Mouse (Mus musculus) G1E (cell line): Measurements from ENCODE around the gene Cmpk1. TPM values are rescaled to one million over a fixed set of nuclear protein-coding genes. Genes with fewer than 3 reads are reported as not detected.

ENCODE experiments used
- ATAC-seq: 2 replicates; pipeline ENCODE4 v1.8.0; 2016; ENCODE audit warnings: mild to moderate bottlenecking; ENCODE audit not compliant: insufficient number of reproducible peaks, poor library complexity, low FRiP score, severe bottlenecking; ENCODE audit errors: extremely low read depth
- DNase-seq: peaks from one replicate; pipeline ENCODE4 v3.0.0; 2012; ENCODE audit warnings: low spot score
- H3K27me3 ChIP-seq: 2 replicates; pipeline ENCODE4 v1.6.1; 2012; ENCODE audit warnings: mild to moderate bottlenecking, low read length, inconsistent platforms; ENCODE audit not compliant: insufficient read depth
- H3K36me3 ChIP-seq: replicated peaks from 2 replicates; pipeline ENCODE3; 2012; ENCODE audit warnings: mild to moderate bottlenecking, inconsistent platforms
- H3K4me1 ChIP-seq: 2 replicates; pipeline ENCODE4 v1.6.1; 2012; ENCODE audit warnings: low read depth, low read length, inconsistent platforms, mixed read lengths; ENCODE audit not compliant: insufficient read depth
- H3K4me3 ChIP-seq: 2 replicates; pipeline ENCODE4 v1.5.1; 2012; ENCODE audit warnings: low read depth, mild to moderate bottlenecking, inconsistent platforms, low read length, moderate library complexity, mixed read lengths
- H3K9me3 ChIP-seq: replicated peaks from 2 replicates; pipeline ENCODE4 v1.6.1; 2012; ENCODE audit warnings: inconsistent platforms
- CTCF ChIP-seq: IDR thresholded peaks from 2 replicates; pipeline ENCODE4 v1.5.1; 2012; ENCODE audit warnings: low read depth, low read length, inconsistent platforms, mixed read lengths
- GATA1 ChIP-seq: IDR thresholded peaks from 2 replicates; pipeline ENCODE4 v1.6.1; 2012; ENCODE audit warnings: borderline replicate concordance, low read length, inconsistent platforms, mixed read lengths
- GATA2 ChIP-seq: IDR thresholded peaks from 2 replicates; pipeline ENCODE4 v1.6.1; 2012; ENCODE audit warnings: low read depth, low read length, inconsistent platforms, borderline replicate concordance
- POLR2AphosphoS5 ChIP-seq: IDR thresholded peaks from 2 replicates; pipeline ENCODE4 v1.6.1; 2012; ENCODE audit warnings: low read depth, low read length, inconsistent platforms; ENCODE audit not compliant: insufficient replicate concordance
- TAL1 ChIP-seq: conservative IDR thresholded peaks from 2 replicates; pipeline ENCODE4 v1.6.1; 2012; ENCODE audit warnings: low read depth, low read length, inconsistent platforms, mixed read lengths
- polyA plus RNA-seq: library from polyadenylated mRNA; stranded (reverse); fragments of >175 nt; gene quantifications from 2 replicates; pipeline ENCODE4 v1.2.3, GENCODE M21; 2012
- total RNA-seq, 2 experiments: library from RNA; stranded (forward) in 1 of 2; stranded (reverse) in 1 of 2; fragments of 200-1000 nt in 1 of 2; fragments of >200 nt in 1 of 2; fragmentation: Nextera tagmentation in 1 of 2; gene quantifications; 2 replicates each; pipeline ENCODE4 v1.2.3; 2014 to 2017

Gene Cmpk1
- total and polyA plus RNA-seq, 3 experiments: 39.9 to 132 (median 47.3) TPM

DNA sequence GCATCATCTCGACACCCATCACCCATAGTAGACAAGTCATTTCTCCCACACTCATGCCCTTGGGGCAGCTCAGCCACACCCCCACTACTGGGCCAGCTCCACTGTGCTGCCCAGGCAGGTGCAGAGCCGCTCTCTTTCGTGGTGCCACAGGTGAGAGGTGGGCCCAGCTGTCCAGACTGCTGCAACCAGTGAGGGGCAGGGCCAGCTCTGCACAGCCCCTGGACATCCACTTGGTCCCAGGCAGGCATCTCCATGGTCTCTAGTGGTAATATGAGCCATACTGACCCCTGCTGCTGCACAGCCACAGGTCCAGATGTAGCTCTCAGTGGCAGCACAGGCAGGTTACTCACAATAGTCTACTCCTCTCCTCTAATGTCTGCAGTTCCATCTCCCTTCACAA, 33.9 kb downstream of the Cmpk1 start:
- Histone ChIP-seq H3K4me3 (no peak overlapping the region), H3K27me3 (peaks cover 12% of the 10 kb centered on the region), H3K36me3 (peaks cover 5% of the 10 kb centered on the region), H3K4me1 (no peaks in the 10 kb centered on the region), H3K9me3 (no peaks in the 10 kb centered on the region)
- ATAC-seq (no peak), DNase-seq (no peak)
- no peak for TF ChIP-seq GATA1
- no peak for TF ChIP-seq POLR2AphosphoS5
- TF ChIP-seq GATA2: no peak
- no peak for TF ChIP-seq CTCF
- no peak for TF ChIP-seq TAL1

DNA sequence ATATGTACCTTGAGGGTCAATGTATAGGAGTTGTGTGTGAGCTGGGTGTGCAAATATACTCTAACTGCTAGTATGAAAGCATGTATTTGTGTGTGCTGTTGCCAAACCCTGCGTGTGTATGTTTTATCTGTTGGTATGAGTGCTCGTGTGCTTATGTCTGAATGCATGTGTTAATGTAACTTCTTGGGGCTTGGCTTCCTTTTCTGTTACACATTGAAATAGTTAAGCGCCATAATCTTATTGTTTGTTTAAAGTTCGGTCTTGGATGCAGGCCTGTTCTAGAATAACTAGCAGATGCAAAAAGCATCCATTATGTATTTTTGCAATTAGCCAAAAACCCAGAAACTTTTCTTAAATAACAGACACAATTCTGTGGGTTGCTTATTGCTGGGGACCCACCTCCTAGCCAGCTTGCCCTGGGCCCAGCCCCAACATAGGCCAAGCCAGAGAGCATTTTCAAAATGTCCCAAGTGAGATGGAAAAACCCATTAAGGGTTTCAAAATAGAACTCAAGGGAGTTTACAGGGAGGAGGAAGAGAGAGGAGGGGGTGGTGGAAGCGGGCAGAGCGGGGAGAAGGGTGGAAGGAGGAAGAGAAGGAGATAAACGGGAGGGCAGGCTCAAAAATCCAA, 39.1 kb downstream of the Cmpk1 start:
- Histone ChIP-seq H3K36me3 (no peaks in the 10 kb centered on the region), H3K4me1 (peaks cover 10% of the 10 kb centered on the region), H3K9me3 (no peaks in the 10 kb centered on the region), H3K27me3 (peaks cover 23% of the 10 kb centered on the region), H3K4me3 (no peak overlapping the region)
- ATAC-seq (no peak), DNase-seq (no peak)
- TF ChIP-seq CTCF (no peak), GATA1 (no peak), TAL1 (no peak), GATA2 (no peak), POLR2AphosphoS5 (no peak)

- ATAC-seq: peak; percentile 78
Observed at GRCm38 (mm10) chr4:114947395-114947794, 39.6 kb downstream of the Cmpk1 start.

DNA sequence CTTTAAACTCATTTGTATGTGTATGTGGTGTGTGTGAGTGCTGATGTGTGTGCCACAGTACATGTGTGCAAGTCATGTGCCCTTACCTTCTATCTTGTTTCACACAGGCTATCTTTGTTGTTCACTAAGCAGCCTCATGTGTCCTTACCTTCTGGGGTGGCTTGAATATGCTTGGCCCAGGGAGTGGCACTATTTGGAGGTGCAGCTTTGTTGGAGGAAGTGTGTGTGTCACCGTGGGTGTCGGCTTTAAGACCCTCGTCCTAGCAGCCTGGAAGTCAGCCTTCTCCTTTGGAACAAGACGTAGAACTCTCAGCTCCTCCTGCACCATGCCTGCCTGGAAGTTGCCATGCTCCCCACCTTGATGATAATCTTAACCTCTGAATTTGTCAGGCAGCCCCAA, 40.6 kb downstream of the Cmpk1 start:
- Histone ChIP-seq H3K27me3 (peaks cover 23% of the 10 kb centered on the region), H3K4me3 (no peak overlapping the region), H3K36me3 (no peaks in the 10 kb centered on the region), H3K4me1 (peaks cover 10% of the 10 kb centered on the region), H3K9me3 (no peaks in the 10 kb centered on the region)
- TF ChIP-seq POLR2AphosphoS5 (no peak), GATA2 (no peak), TAL1 (no peak), CTCF (no peak), GATA1 (no peak)
- DNase-seq (no peak), ATAC-seq (no peak)

More at GRCm38 (mm10) chr4:114947395-114947794, 39.6 kb downstream of the Cmpk1 start:
- no peaks in the 10 kb centered on the region for H3K9me3 ChIP-seq
- no peak overlapping the region for H3K4me3 ChIP-seq
- peak; percentile 41 for DNase-seq
- no peaks in the 10 kb centered on the region for H3K36me3 ChIP-seq
- TF ChIP-seq GATA1: no peak
- no peak for TF ChIP-seq GATA2
- TF ChIP-seq CTCF: peak; percentile 81
- no peak for TF ChIP-seq POLR2AphosphoS5
- no peak for TF ChIP-seq TAL1
- H3K27me3 ChIP-seq: peaks cover 23% of the 10 kb centered on the region
- peaks cover 10% of the 10 kb centered on the region for H3K4me1 ChIP-seq

DNA sequence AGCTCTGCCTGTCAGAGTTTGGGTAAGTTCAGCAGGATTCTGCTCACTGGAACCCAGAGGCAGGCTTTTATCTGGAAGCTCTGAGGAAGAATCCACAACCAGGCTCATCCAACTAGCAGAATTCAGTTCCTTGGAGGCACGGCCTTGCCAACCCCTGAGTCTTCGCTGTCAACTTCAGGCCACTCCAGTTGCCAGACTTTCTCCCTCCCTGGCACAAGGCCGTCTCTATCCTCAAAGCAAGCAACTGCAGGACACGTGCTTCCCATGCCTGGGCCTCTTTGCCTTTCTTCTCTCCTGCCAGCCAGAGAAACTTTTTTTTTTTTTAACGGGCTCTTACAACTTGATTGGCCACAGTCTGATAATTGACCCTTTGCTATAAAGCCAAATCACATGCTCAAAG, 42.0 kb downstream of the Cmpk1 start:
- ATAC-seq (no peak), DNase-seq (no peak)
- H3K4me1 ChIP-seq: peaks cover 10% of the 10 kb centered on the region
- H3K27me3 ChIP-seq: peaks cover 26% of the 10 kb centered on the region
- H3K36me3 ChIP-seq: no peaks in the 10 kb centered on the region
- TF ChIP-seq TAL1 (no peak), GATA2 (no peak), CTCF (no peak), POLR2AphosphoS5 (no peak), GATA1 (no peak)
- no peaks in the 10 kb centered on the region for H3K9me3 ChIP-seq
- no peak overlapping the region for H3K4me3 ChIP-seq

DNA sequence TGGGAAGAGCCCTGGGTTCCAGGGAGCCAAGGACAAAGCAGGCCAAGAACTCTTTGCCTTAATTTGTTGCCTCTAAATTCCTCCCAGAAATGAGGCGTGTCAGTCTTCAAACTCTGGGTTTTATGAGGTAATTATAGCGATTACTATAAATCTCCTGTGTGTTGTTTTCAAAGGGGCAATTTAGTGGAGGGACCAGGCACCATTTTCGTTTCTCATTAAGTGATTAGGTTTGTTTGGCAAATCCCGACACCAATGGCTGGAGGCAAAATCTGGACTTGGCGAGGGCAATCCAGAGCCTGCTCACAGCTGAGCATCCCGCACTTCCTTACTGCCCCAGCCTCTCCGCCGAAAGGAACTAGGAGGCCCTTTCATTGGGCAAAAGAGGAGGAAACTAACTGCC, 44.5 kb downstream of the Cmpk1 start:
- H3K4me1 ChIP-seq: peaks cover 10% of the 10 kb centered on the region
- H3K27me3 ChIP-seq: peaks cover 27% of the 10 kb centered on the region
- no peak for ATAC-seq
- no peaks in the 10 kb centered on the region for H3K9me3 ChIP-seq
- TF ChIP-seq GATA2: no peak
- TF ChIP-seq POLR2AphosphoS5: no peak
- TF ChIP-seq TAL1: no peak
- no peak for TF ChIP-seq CTCF
- no peak for TF ChIP-seq GATA1
- H3K36me3 ChIP-seq: no peaks in the 10 kb centered on the region
- H3K4me3 ChIP-seq: no peak overlapping the region
- DNase-seq: no peak
